8 mouse cellular contexts compared by ENCODE assay signal in genomic region chr10:68104481-68104880, GRCm38 (mm10).
A peak's percentile ranks its signal among the peaks of the same experiment; 100 is the strongest.
DNase-seq lines count a peak whose midpoint lies in the region; ATAC-seq and TF ChIP-seq lines count a peak whose summit lies in the region.

No protein-coding gene starts in this region.

- no peak for ATAC-seq in liver, embryonic 12.5 days
- ATAC-seq in embryonic facial prominence, embryonic 12.5 days (ENCODE audit: insufficient number of reproducible peaks, insufficient read depth, low FRiP score, low TSS enrichment), result no peak
- ATAC-seq in intestine, embryonic 14.5 days (replicated peaks; ENCODE audit: low FRiP score, low TSS enrichment, low read depth), result no peak
- no peak for ATAC-seq in neural tube, embryonic 15.5 days (ENCODE audit: low FRiP score)

- peaks cover 84% of the 10 kb centered on the region for H3K36me3 ChIP-seq in liver, adult 2 months (ENCODE audit: control insufficient read depth, insufficient read depth, low read length)
- 0 out of 2 replicates have a peak, but pooled peaks cover 6% of the 10 kb centered on the region for H3K36me3 ChIP-seq in liver, embryonic 12.5 days
- H3K36me3 ChIP-seq in embryonic facial prominence, embryonic 12.5 days, result peaks cover 24% of the 10 kb centered on the region
- H3K36me3 ChIP-seq in intestine, embryonic 14.5 days (ENCODE audit: control insufficient read depth, insufficient read depth, low read length), result peaks cover 28% of the 10 kb centered on the region
- H3K36me3 ChIP-seq in neural tube, embryonic 15.5 days, result peaks cover 6% of the 10 kb centered on the region; the same call in 1 of the 2 replicates

- DNase-seq in liver, adult 2 months (ENCODE audit: extremely low read depth, low read depth, low spot score), result no peak
- no peak for DNase-seq in intestine, embryonic 14.5 days (ENCODE audit: low spot score)
- DNase-seq in left cerebral cortex, postnatal 36 days (ENCODE audit: low spot score in 2 of 2), result no peak
- no peak for DNase-seq in layer of hippocampus, adult 11-12 months (ENCODE audit: low spot score)
- no peak for DNase-seq in thymus, postnatal 14 days

- no peaks in the 10 kb centered on the region for H3K27me3 ChIP-seq in liver, adult 2 months (ENCODE audit: control insufficient read depth, insufficient read depth, low read length)
- no peaks in the 10 kb centered on the region for H3K27me3 ChIP-seq in liver, embryonic 12.5 days (replicated peaks)
- H3K27me3 ChIP-seq in embryonic facial prominence, embryonic 12.5 days, result no peaks in the 10 kb centered on the region
- H3K27me3 ChIP-seq in intestine, embryonic 14.5 days (replicated peaks; ENCODE audit: control insufficient read depth, insufficient read depth, low read length), result no peaks in the 10 kb centered on the region
- H3K27me3 ChIP-seq in neural tube, embryonic 15.5 days (replicated peaks), result no peaks in the 10 kb centered on the region

- H3K27ac ChIP-seq in liver, adult 2 months (replicated peaks; ENCODE audit: insufficient read depth, low read depth, low read length), result 0 out of 2 replicates have a peak overlapping the region, but pooled peaks have one; percentile 25
- no peak overlapping the region; the same call in 1 of the 2 replicates for H3K27ac ChIP-seq in liver, embryonic 12.5 days
- H3K27ac ChIP-seq in embryonic facial prominence, embryonic 12.5 days, result peak overlapping the region; percentile 85
- peak overlapping the region; percentile 86 for H3K27ac ChIP-seq in intestine, embryonic 14.5 days (ENCODE audit: low read depth)
- H3K27ac ChIP-seq in neural tube, embryonic 15.5 days (replicated peaks), result peak overlapping the region; percentile 30; the same call in 1 of the 2 replicates

- no peak for TF ChIP-seq CTCF in liver, adult 2 months (IDR thresholded peaks at IDR 0.05; ENCODE audit: low read depth, low read length)

- intact Hi-C loops in left cerebral cortex, postnatal 36 days (cut with DNase I), result no loop called here

- H3K9ac ChIP-seq in liver, adult 2 months (ENCODE audit: low read depth, low read length), result no peak overlapping the region
- no peak overlapping the region for H3K9ac ChIP-seq in liver, embryonic 12.5 days
- H3K9ac ChIP-seq in embryonic facial prominence, embryonic 12.5 days, result no peak overlapping the region
- H3K9ac ChIP-seq in intestine, embryonic 14.5 days (ENCODE audit: low read length), result no peak overlapping the region
- H3K9ac ChIP-seq in neural tube, embryonic 15.5 days (replicated peaks), result no peak overlapping the region

- H3K9me3 ChIP-seq in liver, embryonic 12.5 days (replicated peaks), result no peaks in the 10 kb centered on the region
- no peaks in the 10 kb centered on the region for H3K9me3 ChIP-seq in embryonic facial prominence, embryonic 12.5 days
- no peaks in the 10 kb centered on the region for H3K9me3 ChIP-seq in intestine, embryonic 14.5 days (ENCODE audit: control insufficient read depth, low read length)
- no peaks in the 10 kb centered on the region for H3K9me3 ChIP-seq in neural tube, embryonic 15.5 days (replicated peaks)

- TF ChIP-seq POLR2A in liver, adult 2 months (IDR thresholded peaks at IDR 0.05; ENCODE audit: extremely low read depth, insufficient read depth, low read length), result no peak

- WGBS in liver, adult 2 months, result 32% methylated on average over 2 of the region's 2 CpGs
- 29% methylated on average over 2 of the region's 2 CpGs for WGBS in liver, embryonic 12.5 days (ENCODE audit: insufficient replicate concordance)
- WGBS in embryonic facial prominence, embryonic 12.5 days, result 10% methylated on average over 2 of the region's 2 CpGs
- 17% methylated on average over 2 of the region's 2 CpGs for WGBS in intestine, embryonic 14.5 days
- WGBS in neural tube, embryonic 15.5 days, result 8% methylated on average over 2 of the region's 2 CpGs

- no peak overlapping the region for H3K4me2 ChIP-seq in liver, embryonic 12.5 days
- no peak overlapping the region for H3K4me2 ChIP-seq in embryonic facial prominence, embryonic 12.5 days (replicated peaks)
- H3K4me2 ChIP-seq in intestine, embryonic 14.5 days (ENCODE audit: low read length), result 0 out of 2 replicates have a peak overlapping the region, but pooled peaks have one; percentile 8
- no peak overlapping the region for H3K4me2 ChIP-seq in neural tube, embryonic 15.5 days

- peaks cover 8% of the 10 kb centered on the region; the same call in 1 of the 2 replicates for H3K79me2 ChIP-seq in liver, adult 2 months (ENCODE audit: control insufficient read depth, insufficient read depth, low read length)

- no peak overlapping the region for H3K4me3 ChIP-seq in liver, adult 2 months (ENCODE audit: insufficient read depth, low read depth, low read length)
- H3K4me3 ChIP-seq in liver, embryonic 12.5 days, result no peak overlapping the region
- no peak overlapping the region for H3K4me3 ChIP-seq in embryonic facial prominence, embryonic 12.5 days
- no peak overlapping the region for H3K4me3 ChIP-seq in intestine, embryonic 14.5 days (ENCODE audit: low read depth, low read length)
- H3K4me3 ChIP-seq in neural tube, embryonic 15.5 days (replicated peaks), result no peak overlapping the region

- peaks cover 4% of the 10 kb centered on the region; the same call in 1 of the 2 replicates for H3K4me1 ChIP-seq in liver, adult 2 months (ENCODE audit: control insufficient read depth, insufficient read depth, low read length)
- H3K4me1 ChIP-seq in liver, embryonic 12.5 days, result peaks cover 10% of the 10 kb centered on the region
- peaks cover 39% of the 10 kb centered on the region for H3K4me1 ChIP-seq in embryonic facial prominence, embryonic 12.5 days
- peaks cover 32% of the 10 kb centered on the region for H3K4me1 ChIP-seq in intestine, embryonic 14.5 days (replicated peaks; ENCODE audit: control insufficient read depth, insufficient read depth, low read length)
- H3K4me1 ChIP-seq in neural tube, embryonic 15.5 days, result peaks cover 38% of the 10 kb centered on the region
